ENCODE assay signal across 13 mouse cellular contexts in genomic region chr10:70292014-70292413, GRCm38 (mm10). TPM values are rescaled to one million over a fixed set of nuclear protein-coding genes. Genes with fewer than 3 reads are reported as not detected.
DNase-seq lines count a peak whose midpoint lies in the region; ATAC-seq and TF ChIP-seq lines count a peak whose summit lies in the region.
"Had no signal": no experiment of that assay in that cellular context is flagged by ENCODE, and none has a peak within 500 bp of the region (broad histone marks: within the 10 kb centered on the region; RNA-seq: fewer than 3 reads in every experiment).

No protein-coding gene starts in this region.

- no peak overlapping the region for H3K27ac ChIP-seq in hindbrain, postnatal 0 days
- peak overlapping the region; percentile 7 for H3K27ac ChIP-seq in midbrain, embryonic 15.5 days
- H3K27ac ChIP-seq: heart, adult 2 months; neural tube, embryonic 12.5 days had no signal

- no peaks in the 10 kb centered on the region for H3K36me3 ChIP-seq in hindbrain, postnatal 0 days (ENCODE audit: insufficient read depth, low read length)
- H3K36me3 ChIP-seq in midbrain, embryonic 15.5 days (replicated peaks): no peaks in the 10 kb centered on the region
- H3K36me3 ChIP-seq: neural tube, embryonic 12.5 days had no signal

- H3K9me3 ChIP-seq in hindbrain, postnatal 0 days (ENCODE audit: low read length): no peaks in the 10 kb centered on the region
- H3K9me3 ChIP-seq in midbrain, embryonic 15.5 days: no peaks in the 10 kb centered on the region
- H3K9me3 ChIP-seq: neural tube, embryonic 12.5 days had no signal

- peak; percentile 13 to 31 for DNase-seq in lung, adult 18-20 months
- DNase-seq in lung, adult 2 months: no peak
- DNase-seq in ZHBTc4 (ENCODE audit: low read depth, low spot score): peak; percentile 94
- DNase-seq in hindbrain, postnatal 0 days (ENCODE audit: low spot score): peak; percentile 51
- DNase-seq in cerebellum, adult 9-11 months: no peak
- DNase-seq: adrenal gland, postnatal 14 days; heart, adult 2 months; kidney, adult 18-20 months; liver; thymus, postnatal 14 days had no signal

- no peak for TF ChIP-seq CTCF in lung, adult 2 months (IDR thresholded peaks at IDR 0.05; ENCODE audit: insufficient read depth, low read length)
- no peak for TF ChIP-seq CTCF in hindbrain, postnatal 0 days (IDR thresholded peaks at IDR 0.05; ENCODE audit: low read depth)

- no peaks in the 10 kb centered on the region for H3K27me3 ChIP-seq in hindbrain, postnatal 0 days (ENCODE audit: insufficient read depth, low read length)
- no peaks in the 10 kb centered on the region for H3K27me3 ChIP-seq in midbrain, embryonic 15.5 days (replicated peaks)
- H3K27me3 ChIP-seq: neural tube, embryonic 12.5 days had no signal

- H3K4me3 ChIP-seq in lung, adult 2 months (replicated peaks; ENCODE audit: extremely low read depth, low read depth, low read length): no peak overlapping the region
- no peak overlapping the region for H3K4me3 ChIP-seq in hindbrain, postnatal 0 days (ENCODE audit: low read length)
- H3K4me3 ChIP-seq in midbrain, embryonic 15.5 days: no peak overlapping the region
- H3K4me3 ChIP-seq: heart, adult 2 months; neural tube, embryonic 12.5 days had no signal

- H3K4me1 ChIP-seq in lung, adult 2 months (ENCODE audit: control insufficient read depth, insufficient read depth, low read length): no peaks in the 10 kb centered on the region; the same call in 1 of the 2 replicates
- H3K4me1 ChIP-seq in hindbrain, postnatal 0 days (ENCODE audit: insufficient read depth, low read length): 0 out of 2 replicates have a peak, but pooled peaks cover 8% of the 10 kb centered on the region
- H3K4me1 ChIP-seq in midbrain, embryonic 15.5 days: peaks cover 29% of the 10 kb centered on the region

- no peak for ATAC-seq in hindbrain, postnatal 0 days
- peak; percentile 43 for ATAC-seq in midbrain, embryonic 15.5 days (replicated peaks)
- no peak for ATAC-seq in megakaryocyte-erythroid progenitor cell, adult 5-6 weeks (replicated peaks; ENCODE audit: low FRiP score, low TSS enrichment, poor library complexity, severe bottlenecking)

- 18% methylated on average over 7 of the region's 7 CpGs for WGBS in lung, adult 2 months
- 25% methylated on average over 7 of the region's 7 CpGs for WGBS in hindbrain, postnatal 0 days
- 21% methylated on average over 7 of the region's 7 CpGs for WGBS in midbrain, embryonic 15.5 days

- TF ChIP-seq POLR2A in lung, adult 2 months (IDR thresholded peaks at IDR 0.05; ENCODE audit: borderline replicate concordance, extremely low read depth, low read depth, low read length): no peak

- no peak overlapping the region for H3K9ac ChIP-seq in hindbrain, postnatal 0 days (replicated peaks; ENCODE audit: low read length)
- no peak overlapping the region for H3K9ac ChIP-seq in midbrain, embryonic 15.5 days
- H3K9ac ChIP-seq: neural tube, embryonic 12.5 days had no signal

- H3K4me2 ChIP-seq in hindbrain, postnatal 0 days (ENCODE audit: low read depth, low read length): no peak overlapping the region
- peak overlapping the region; percentile 7; the same call in 1 of the 2 replicates for H3K4me2 ChIP-seq in midbrain, embryonic 15.5 days
- H3K4me2 ChIP-seq: neural tube, embryonic 12.5 days had no signal

RNA-seq across cellular contexts. Expression of gene Slc16a9, which starts 47.1 kb away (rescaled TPM):
- polyA plus RNA-seq in lung, adult 2 months (2012; rRNA removed): 47.8 and 53.2 TPM in 2 replicates
- 7.3 and 11.6 TPM in 2 replicates for total RNA-seq in hindbrain, postnatal 0 days (2014; rRNA removed)
- 4.5 and 4.7 TPM in 2 replicates for polyA plus RNA-seq in hindbrain, postnatal 0 days (2015; fragmentation: Nextera tagmentation; extraction: Ambion mirVana)
- 2.7 and 2.9 TPM in 2 replicates for polyA plus RNA-seq in midbrain, embryonic 15.5 days (2015; fragmentation: Nextera tagmentation; extraction: Ambion mirVana)
- total RNA-seq in megakaryocyte-erythroid progenitor cell, adult 5-6 weeks (2014; fragmentation: Nextera tagmentation): not detected in 2 replicates
- 0.30 TPM in 1 of 2 replicates, not detected in the other for total RNA-seq in megakaryocyte-erythroid progenitor cell, adult 5-6 weeks (2017)

Comparison
In these comparisons a context has a peak if more than half of its experiments do, and no peak if none do; other contexts are left out.
1. DNase-seq: peak in lung, adult 18-20 months (2 of 2), ZHBTc4 (single experiment) and hindbrain, postnatal 0 days (single experiment); none in lung, adult 2 months (single experiment) and cerebellum, adult 9-11 months (single experiment).